Mouse (Mus musculus) hematopoietic stem cell, adult 5-6 weeks (primary cell): ENCODE data around the gene Bglap. TPM values are rescaled to one million over a fixed set of nuclear protein-coding genes. Genes with fewer than 3 reads are reported as not detected.

Source experiments
- ATAC-seq, 2 experiments: fragments of 125-278 bp in 1 of 2; replicated peaks in 1 of 2; 2 replicates each; pipeline ENCODE4 v1.8.0; 2016 to 2017; ENCODE audit warnings: inconsistent platforms in 2 of 2, mild to moderate bottlenecking in 2 of 2, moderate number of reproducible peaks in 2 of 2, low read depth in 1 of 2, moderate TSS enrichment in 1 of 2; ENCODE audit not compliant: low FRiP score in 2 of 2, poor library complexity in 2 of 2, severe bottlenecking in 2 of 2, insufficient read depth in 1 of 2, low TSS enrichment in 1 of 2
- total RNA-seq: library from RNA; stranded (forward); fragments of 172-1452, 232-1000 nt; gene quantifications from 2 replicates; pipeline ENCODE4 v1.2.3, GENCODE M21; 2017

Gene Bglap
- total RNA-seq, 1 experiment from 2014 or later: not detected

- no peak for ATAC-seq
Measured at GRCm38 (mm10) chr3:88363700-88364099, 20.6 kb downstream of the Bglap start.

- no peak for ATAC-seq
Measured at GRCm38 (mm10) chr3:88361612-88362313, 22.5 kb downstream of the Bglap start.

GRCm38 (mm10) chr3:88361096-88361495 lies 23.2 kb downstream of the Bglap start:
- peak; percentile 4 to 19; a peak in 1 of 4 replicates for ATAC-seq

- ATAC-seq: no peak
Measured at GRCm38 (mm10) chr3:88359989-88360388, 24.3 kb downstream of the Bglap start.

- ATAC-seq: no peak
Measured at GRCm38 (mm10) chr3:88359584-88359983, 24.7 kb downstream of the Bglap start.

- ATAC-seq: no peak
Measured at GRCm38 (mm10) chr3:88354396-88355165, 29.7 kb downstream of the Bglap start.

GRCm38 (mm10) chr3:88352907-88353306 lies 31.4 kb downstream of the Bglap start:
- ATAC-seq: no peak

GRCm38 (mm10) chr3:88350732-88351131 lies 33.5 kb downstream of the Bglap start:
- no peak for ATAC-seq

GRCm38 (mm10) chr3:88339006-88339405 lies 45.3 kb downstream of the Bglap start:
- ATAC-seq: no peak

- peak in 1 of 2 experiments; percentile 23; a peak in 2 of 4 replicates for ATAC-seq
Measured at GRCm38 (mm10) chr3:88338316-88338715, 45.9 kb downstream of the Bglap start.

GRCm38 (mm10) chr3:88337367-88338020 lies 46.8 kb downstream of the Bglap start:
- peak; percentile 13 to 46; a peak in 3 of 4 replicates for ATAC-seq

GRCm38 (mm10) chr3:88336058-88337013 lies 47.9 kb downstream of the Bglap start, which contains the start of the genes Tmem79 and Smg5:
TSS of gene Tmem79 (minus strand) at chr3:88336148.
TSS of gene Smg5 (plus strand) at chr3:88336260.
- peak; percentile 84 to 92 for ATAC-seq

GRCm38 (mm10) chr3:88335436-88336053 lies 48.7 kb downstream of the Bglap start:
- peak; percentile 36 to 63 for ATAC-seq

GRCm38 (mm10) chr3:88334902-88335435 lies 49.3 kb downstream of the Bglap start:
- ATAC-seq: no peak

- no peak for ATAC-seq
Measured at GRCm38 (mm10) chr3:88334029-88334658, 50.1 kb downstream of the Bglap start.
